Mouse (Mus musculus): ENCODE data around the gene Hmgb1. TPM values are rescaled to one million over a fixed set of nuclear protein-coding genes. Genes with fewer than 3 reads are reported as not detected.

Hmgb1 gene
- polyA plus RNA-seq, 1 experiment: 18.9 TPM

DNA sequence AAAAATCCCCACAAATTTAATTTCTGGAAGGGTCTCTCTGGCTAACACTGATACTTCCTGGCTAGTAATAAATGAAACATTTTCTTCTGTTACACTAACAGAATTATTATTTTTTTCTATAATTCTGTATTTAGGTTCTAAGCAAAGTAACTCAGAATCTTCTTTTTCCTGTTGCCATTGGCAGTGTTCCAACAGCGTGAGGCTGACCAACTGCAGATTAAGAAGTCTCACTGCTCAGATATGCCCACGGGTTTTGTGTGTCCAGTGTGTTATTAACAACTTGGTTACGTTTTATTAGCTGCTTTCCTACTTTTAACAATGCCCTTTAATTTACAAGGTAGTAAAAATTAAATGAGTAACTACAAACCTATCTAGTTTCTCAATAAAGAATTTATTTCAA is 46.8 kb downstream of the Hmgb1 start:
- Histone ChIP-seq H3K4me3 (ENCODE audit: extremely low read depth, insufficient read depth, insufficient read length) (no peak overlapping the region), H3K36me3 (ENCODE audit: control insufficient read depth, insufficient read depth, low read length) (no peaks in the 10 kb centered on the region), H3K4me1 (ENCODE audit: control insufficient read depth, insufficient read depth, insufficient read length) (no peaks in the 10 kb centered on the region), H3K27me3 (ENCODE audit: control insufficient read depth, insufficient read depth, low read length) (no peaks in the 10 kb centered on the region), H3K27ac (ENCODE audit: insufficient read depth, low read length) (no peak overlapping the region)
- WGBS: 65% methylated on average over 3 of the region's 3 CpGs
- DNase-seq (ENCODE audit: low read depth in 1 of 2, low spot score in 2 of 2): no peak
- TF ChIP-seq CTCF (IDR thresholded peaks at IDR 0.05; ENCODE audit: extremely low read depth, insufficient read depth, insufficient read length, insufficient replicate concordance) (no peak), POLR2A (IDR thresholded peaks at IDR 0.05; ENCODE audit: low read depth, low read length) (no peak)

DNA sequence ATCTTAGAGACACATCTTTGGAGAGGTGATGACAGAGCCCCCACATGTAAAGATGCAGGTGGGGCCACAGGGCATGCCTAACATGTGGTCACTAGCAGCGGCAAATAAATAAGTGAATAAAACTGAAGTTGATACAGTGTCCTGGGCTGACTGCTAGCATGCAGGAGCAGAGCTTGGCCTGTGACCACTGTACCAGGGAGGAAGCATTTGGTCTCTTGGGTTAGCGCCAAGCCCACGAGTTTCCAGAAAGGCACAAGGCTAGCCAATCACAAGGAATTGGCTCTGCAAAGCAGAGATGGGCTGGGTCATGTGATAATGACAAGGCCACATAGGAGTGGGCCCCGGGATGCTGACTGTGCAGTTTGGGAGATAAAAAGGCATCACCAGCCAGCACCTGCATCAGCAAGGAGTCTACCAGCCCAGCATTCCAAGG is 47.3 kb downstream of the Hmgb1 start:
- Histone ChIP-seq H3K27me3 (ENCODE audit: control insufficient read depth, insufficient read depth, low read length) (no peaks in the 10 kb centered on the region), H3K4me3 (ENCODE audit: extremely low read depth, insufficient read depth, insufficient read length) (no peak overlapping the region), H3K27ac (ENCODE audit: insufficient read depth, low read length) (no peak overlapping the region), H3K4me1 (ENCODE audit: control insufficient read depth, insufficient read depth, insufficient read length) (no peaks in the 10 kb centered on the region), H3K36me3 (ENCODE audit: control insufficient read depth, insufficient read depth, low read length) (no peaks in the 10 kb centered on the region)
- TF ChIP-seq CTCF (IDR thresholded peaks at IDR 0.05; ENCODE audit: extremely low read depth, insufficient read depth, insufficient read length, insufficient replicate concordance) (no peak), POLR2A (IDR thresholded peaks at IDR 0.05; ENCODE audit: low read depth, low read length) (no peak)
- 51% methylated on average over 4 of the region's 4 CpGs for WGBS
- no peak for DNase-seq (ENCODE audit: low read depth in 1 of 2, low spot score in 2 of 2)

GRCm38 (mm10) chr5:149135455-149136354 is 48.6 kb downstream of the Hmgb1 start:
- Histone ChIP-seq H3K36me3 (ENCODE audit: control insufficient read depth, insufficient read depth, low read length) (no peaks in the 10 kb centered on the region), H3K4me1 (ENCODE audit: control insufficient read depth, insufficient read depth, insufficient read length) (no peaks in the 10 kb centered on the region), H3K4me3 (ENCODE audit: extremely low read depth, insufficient read depth, insufficient read length) (no peak overlapping the region), H3K27me3 (ENCODE audit: control insufficient read depth, insufficient read depth, low read length) (no peaks in the 10 kb centered on the region), H3K27ac (ENCODE audit: insufficient read depth, low read length) (no peak overlapping the region)
- DNase-seq (ENCODE audit: low read depth in 1 of 2, low spot score in 2 of 2): no peak
- TF ChIP-seq POLR2A (IDR thresholded peaks at IDR 0.05; ENCODE audit: low read depth, low read length) (no peak), CTCF (IDR thresholded peaks at IDR 0.05; ENCODE audit: extremely low read depth, insufficient read depth, insufficient read length, insufficient replicate concordance) (no peak)
- 86% methylated on average over 10 of the region's 10 CpGs for WGBS

GRCm38 (mm10) chr5:149134751-149135454 is 49.4 kb downstream of the Hmgb1 start:
- H3K27ac ChIP-seq (ENCODE audit: insufficient read depth, low read length): no peak overlapping the region
- WGBS: 67% methylated on average over 10 of the region's 10 CpGs

GRCm38 (mm10) chr5:149128473-149128872 is 55.8 kb downstream of the Hmgb1 start:
- H3K4me3 ChIP-seq (ENCODE audit: extremely low read depth, insufficient read depth, insufficient read length): no peak overlapping the region
- H3K36me3 ChIP-seq (ENCODE audit: control insufficient read depth, insufficient read depth, low read length): no peaks in the 10 kb centered on the region
- DNase-seq (ENCODE audit: low read depth in 1 of 2, low spot score in 2 of 2): no peak
- no peaks in the 10 kb centered on the region for H3K27me3 ChIP-seq (ENCODE audit: control insufficient read depth, insufficient read depth, low read length)
- no peak for TF ChIP-seq CTCF (IDR thresholded peaks at IDR 0.05; ENCODE audit: extremely low read depth, insufficient read depth, insufficient read length, insufficient replicate concordance)
- TF ChIP-seq POLR2A (IDR thresholded peaks at IDR 0.05; ENCODE audit: low read depth, low read length): no peak
- WGBS: 83% methylated on average over 15 of the region's 15 CpGs
- no peaks in the 10 kb centered on the region for H3K4me1 ChIP-seq (ENCODE audit: control insufficient read depth, insufficient read depth, insufficient read length)
- H3K27ac ChIP-seq (ENCODE audit: insufficient read depth, low read length): no peak overlapping the region

More at GRCm38 (mm10) chr5:149134751-149135454, 49.4 kb downstream of the Hmgb1 start:
- H3K4me1 ChIP-seq (ENCODE audit: control insufficient read depth, insufficient read depth, insufficient read length): no peaks in the 10 kb centered on the region
- TF ChIP-seq CTCF (IDR thresholded peaks at IDR 0.05; ENCODE audit: extremely low read depth, insufficient read depth, insufficient read length, insufficient replicate concordance) (no peak), POLR2A (IDR thresholded peaks at IDR 0.05; ENCODE audit: low read depth, low read length) (no peak)
- no peaks in the 10 kb centered on the region for H3K36me3 ChIP-seq (ENCODE audit: control insufficient read depth, insufficient read depth, low read length)
- H3K27me3 ChIP-seq (ENCODE audit: control insufficient read depth, insufficient read depth, low read length): no peaks in the 10 kb centered on the region
- no peak overlapping the region for H3K4me3 ChIP-seq (ENCODE audit: extremely low read depth, insufficient read depth, insufficient read length)
- no peak for DNase-seq (ENCODE audit: low read depth in 1 of 2, low spot score in 2 of 2)

GRCm38 (mm10) chr5:149123795-149124194 is 60.5 kb downstream of the Hmgb1 start:
- Histone ChIP-seq H3K4me1 (ENCODE audit: control insufficient read depth, insufficient read depth, insufficient read length) (peaks cover under 1% of the 10 kb centered on the region; the same call in 1 of the 2 replicates), H3K4me3 (ENCODE audit: extremely low read depth, insufficient read depth, insufficient read length) (no peak overlapping the region), H3K36me3 (ENCODE audit: control insufficient read depth, insufficient read depth, low read length) (no peaks in the 10 kb centered on the region), H3K27ac (ENCODE audit: insufficient read depth, low read length) (no peak overlapping the region), H3K27me3 (ENCODE audit: control insufficient read depth, insufficient read depth, low read length) (no peaks in the 10 kb centered on the region)
- no peak for DNase-seq (ENCODE audit: low read depth in 1 of 2, low spot score in 2 of 2)
- 91% methylated on average over 6 of the region's 6 CpGs for WGBS
- TF ChIP-seq POLR2A (IDR thresholded peaks at IDR 0.05; ENCODE audit: low read depth, low read length): no peak
- no peak for TF ChIP-seq CTCF (IDR thresholded peaks at IDR 0.05; ENCODE audit: extremely low read depth, insufficient read depth, insufficient read length, insufficient replicate concordance)
